Mouse (Mus musculus) right cerebral cortex, postnatal 10 days (tissue): ENCODE measurements at regions not wholly inside any gene's neighbourhood (a gene's known extent, or its start where the extent isn't known, plus 50 kb on each side); places are given as distances from the start of the nearest gene placed in this dataset.

ENCODE experiments used
- DNase-seq, 2 experiments: peaks; one replicate each; pipeline ENCODE4 v3.0.0; 2021; ENCODE audit warnings: low spot score in 2 of 2

DNA sequence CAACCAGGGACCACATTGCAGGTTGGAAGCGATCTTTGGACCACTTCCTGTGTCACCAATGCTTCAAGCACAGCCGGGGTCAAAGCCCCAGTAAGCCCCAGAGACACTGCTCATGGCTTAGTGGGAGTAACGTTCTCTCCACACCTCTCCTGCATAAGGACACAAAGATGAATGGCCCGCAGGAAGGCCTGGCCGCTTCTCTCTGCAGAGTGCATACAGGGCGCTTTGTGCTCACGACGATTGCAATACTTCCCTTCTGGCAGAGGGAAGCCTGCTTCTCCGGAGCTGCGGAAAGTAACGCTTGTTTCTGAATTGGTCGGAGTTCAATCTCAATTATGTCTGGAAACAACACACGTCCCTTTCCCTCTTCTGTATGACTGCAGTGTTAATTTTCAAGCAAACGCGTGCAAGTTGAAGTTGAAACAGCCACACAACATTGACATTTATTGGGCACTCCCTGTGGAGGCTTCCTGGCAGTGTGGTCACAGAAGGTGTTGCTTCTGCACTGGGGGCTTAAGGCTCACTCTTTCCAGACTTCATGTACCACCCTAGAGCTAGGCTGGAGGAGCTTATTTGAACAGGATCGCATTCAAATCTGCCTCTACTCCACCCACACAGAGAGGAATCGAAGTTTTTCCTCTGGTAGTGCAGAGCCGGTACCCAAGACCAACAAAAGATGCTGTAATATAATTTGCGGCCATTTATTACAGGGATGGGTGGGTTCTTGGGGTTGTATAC lies 168.4 kb downstream of the Ndfip2 start:
- peak; percentile 27 to 39 for DNase-seq

DNA sequence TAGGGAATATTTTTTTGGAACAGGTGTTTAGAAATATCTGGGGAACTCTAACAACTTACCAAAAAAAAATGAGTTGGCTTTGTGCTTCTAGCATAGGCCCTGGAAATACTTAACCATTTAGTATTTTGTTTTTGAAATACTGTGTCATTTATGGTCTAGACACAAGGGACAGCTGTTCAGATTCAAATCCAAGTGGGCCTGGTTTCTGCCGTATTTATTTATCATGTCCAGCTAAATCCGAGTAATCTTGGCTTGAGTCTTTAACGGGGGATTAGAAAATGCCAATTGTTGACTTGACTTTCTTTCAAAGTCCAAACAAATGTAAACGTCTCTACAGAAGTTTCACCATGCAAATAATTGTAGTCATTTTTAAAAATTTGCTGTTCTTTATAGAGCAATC lies 159.6 kb downstream of the Ndfip2 start:
- DNase-seq: no peak

GRCm38 (mm10) chr14:105417458-105417960 lies 159.1 kb downstream of the Ndfip2 start:
- no peak for DNase-seq

DNA sequence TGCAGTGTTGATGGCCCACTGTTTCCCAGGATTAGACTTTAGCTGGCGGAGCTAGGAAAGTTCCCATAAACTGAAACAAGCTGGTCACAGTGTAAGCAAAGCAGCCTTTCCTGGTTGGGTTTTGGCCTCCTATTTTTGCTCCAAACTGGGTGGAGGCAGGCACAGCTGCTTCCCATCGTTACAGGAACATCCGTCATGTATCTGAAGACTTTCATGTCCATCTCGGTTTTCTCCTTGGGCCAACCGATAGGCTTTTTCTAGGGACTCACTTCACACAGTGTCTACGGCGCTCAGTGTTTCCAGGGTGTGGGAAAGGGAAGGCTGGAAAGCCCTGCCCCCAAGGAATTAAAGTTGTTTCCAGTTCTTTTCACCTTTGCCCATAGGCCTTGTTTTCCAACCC lies 158.6 kb downstream of the Ndfip2 start:
- DNase-seq: no peak

GRCm38 (mm10) chr14:105404662-105405061 lies 146.3 kb downstream of the Ndfip2 start:
- DNase-seq: no peak

DNA sequence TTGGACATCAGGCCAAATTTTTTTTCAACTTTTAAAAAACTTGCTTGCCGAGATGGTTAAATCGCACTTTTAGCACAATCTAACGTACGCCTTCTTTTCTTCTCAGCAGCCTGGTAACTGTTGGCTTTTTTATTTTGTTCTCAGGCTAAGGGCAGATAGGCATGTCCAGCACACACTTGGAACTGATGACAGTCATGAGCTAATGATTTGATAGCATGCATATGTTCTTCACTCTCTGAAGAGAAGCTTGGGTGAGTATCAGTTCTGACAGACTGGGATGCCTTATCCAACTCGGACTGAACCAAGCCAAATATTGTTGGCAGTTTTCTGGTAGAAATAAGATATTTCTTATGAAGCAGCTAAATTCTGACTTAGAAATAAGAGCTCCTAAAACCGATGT lies 145.9 kb downstream of the Ndfip2 start:
- no peak for DNase-seq

- no peak for DNase-seq
Observed at GRCm38 (mm10) chr14:105403256-105403655, 144.9 kb downstream of the Ndfip2 start.

DNA sequence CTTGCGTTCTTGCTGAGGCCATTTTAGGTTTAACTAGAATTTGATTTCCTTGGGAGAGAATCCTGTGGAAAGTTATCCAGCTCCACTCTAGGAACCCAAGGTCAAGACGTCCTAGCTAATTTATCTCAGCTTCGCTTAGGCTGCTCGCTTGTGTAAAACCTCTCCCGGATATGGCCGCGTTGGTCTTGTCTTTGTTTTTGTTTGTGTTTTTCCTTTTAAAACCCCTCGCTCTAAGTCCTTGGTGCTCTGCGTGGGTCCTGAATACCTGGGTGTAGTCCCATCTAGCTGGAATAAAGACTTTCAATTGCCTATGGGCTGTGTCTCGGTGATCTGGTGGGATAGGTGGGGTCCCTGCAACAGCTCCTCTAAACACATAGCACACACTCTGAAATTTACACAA lies 144.2 kb downstream of the Ndfip2 start:
- DNase-seq: no peak

GRCm38 (mm10) chr14:105397467-105397866 lies 139.1 kb downstream of the Ndfip2 start:
- DNase-seq: peak; percentile 66 to 77

DNA sequence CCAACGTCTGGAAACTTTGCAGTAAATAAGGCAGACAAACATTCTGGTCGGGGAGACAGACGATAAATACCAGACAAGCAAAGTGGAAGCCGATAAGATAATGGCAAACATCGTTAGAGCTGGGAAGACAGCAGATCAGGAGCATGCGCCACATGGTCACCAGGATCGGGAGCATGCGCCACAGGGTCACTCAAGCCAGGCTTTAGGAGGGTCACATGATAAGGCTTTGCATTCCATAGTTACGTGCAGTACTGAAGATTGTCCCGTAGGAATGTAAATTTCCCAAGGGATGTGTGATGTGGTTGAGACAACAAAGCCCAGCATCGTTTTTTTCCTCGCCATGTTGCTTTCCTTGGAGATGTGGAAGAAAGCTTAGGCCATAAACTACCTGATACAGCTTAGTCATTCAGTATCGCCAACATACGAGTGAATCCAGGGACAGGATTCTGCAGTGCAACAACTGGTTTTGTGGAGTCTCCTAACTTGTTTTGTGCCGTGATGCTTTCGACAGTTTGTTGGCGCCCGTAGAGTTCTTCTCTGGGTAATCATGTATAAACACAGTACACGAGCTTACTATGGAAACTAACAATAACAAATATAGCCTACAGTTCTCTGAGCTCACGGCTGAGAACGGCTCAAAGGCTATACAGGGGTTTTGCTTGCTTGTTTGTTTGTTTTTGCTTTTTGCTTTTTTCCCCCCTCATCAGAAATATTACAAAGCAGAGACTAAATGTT lies 133.9 kb downstream of the Ndfip2 start:
- peak in 1 of 2 experiments; percentile 29 for DNase-seq

DNA sequence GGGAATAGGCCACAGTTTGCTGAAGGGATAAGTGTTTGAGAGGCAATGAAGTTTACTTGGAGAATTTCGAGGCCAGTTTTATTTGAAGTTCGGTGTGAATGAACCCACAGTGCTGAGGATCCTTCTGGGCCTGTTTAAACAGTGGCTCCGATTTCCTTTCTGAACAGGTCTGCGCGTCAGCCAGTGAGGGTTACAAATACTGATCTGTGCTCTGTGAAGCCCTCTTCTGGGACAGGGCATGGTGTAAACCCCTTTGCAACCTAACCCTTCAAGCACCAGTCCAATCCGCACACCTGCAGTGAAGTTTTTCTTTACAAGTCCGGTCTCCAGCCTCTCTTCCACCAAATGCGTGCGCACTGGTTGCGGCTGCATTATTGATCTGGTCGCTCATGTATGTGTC lies 133.1 kb downstream of the Ndfip2 start:
- no peak for DNase-seq

GRCm38 (mm10) chr14:105385119-105385518 lies 126.7 kb downstream of the Ndfip2 start:
- no peak for DNase-seq

DNA sequence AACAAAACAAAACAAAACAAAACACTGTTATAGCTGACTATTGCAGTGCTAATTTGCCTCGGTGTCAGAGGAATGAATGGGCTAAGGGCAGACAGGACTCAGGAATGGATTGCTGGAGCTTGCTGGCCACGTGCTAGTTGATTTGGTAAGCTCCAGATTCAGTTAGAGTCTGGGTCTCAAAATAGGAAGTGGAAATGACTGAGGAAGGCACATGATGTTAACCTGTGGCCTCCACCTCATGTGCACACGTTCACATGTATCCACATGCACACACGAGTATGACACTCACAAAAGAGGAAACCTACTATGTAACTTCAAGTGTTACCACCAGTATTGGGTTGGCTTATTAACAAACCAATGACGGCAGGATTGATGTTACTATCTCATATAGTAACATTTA lies 125.0 kb downstream of the Ndfip2 start:
- DNase-seq: no peak

GRCm38 (mm10) chr14:105380101-105380500 lies 121.7 kb downstream of the Ndfip2 start:
- no peak for DNase-seq

DNA sequence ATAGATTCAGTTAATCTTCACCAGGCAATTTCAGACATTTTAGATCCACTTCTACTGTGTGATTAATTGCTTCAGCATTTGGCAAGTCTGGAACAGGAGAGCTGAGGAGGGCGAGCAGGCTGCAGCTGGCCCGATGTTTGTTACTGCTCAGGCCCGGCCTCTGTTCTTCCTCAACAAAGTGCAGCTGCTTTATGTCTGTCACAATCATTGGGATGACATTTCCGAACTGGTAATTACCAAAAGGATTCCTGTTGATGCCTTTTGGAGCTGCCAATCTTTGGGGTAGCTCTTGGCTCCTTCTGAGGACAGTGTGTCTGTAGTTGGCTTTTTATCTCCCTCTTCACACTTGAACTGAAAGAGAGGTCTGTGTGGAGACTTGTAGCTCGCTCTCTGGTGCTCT lies 119.4 kb downstream of the Ndfip2 start:
- peak in 1 of 2 experiments; percentile 28 for DNase-seq

DNA sequence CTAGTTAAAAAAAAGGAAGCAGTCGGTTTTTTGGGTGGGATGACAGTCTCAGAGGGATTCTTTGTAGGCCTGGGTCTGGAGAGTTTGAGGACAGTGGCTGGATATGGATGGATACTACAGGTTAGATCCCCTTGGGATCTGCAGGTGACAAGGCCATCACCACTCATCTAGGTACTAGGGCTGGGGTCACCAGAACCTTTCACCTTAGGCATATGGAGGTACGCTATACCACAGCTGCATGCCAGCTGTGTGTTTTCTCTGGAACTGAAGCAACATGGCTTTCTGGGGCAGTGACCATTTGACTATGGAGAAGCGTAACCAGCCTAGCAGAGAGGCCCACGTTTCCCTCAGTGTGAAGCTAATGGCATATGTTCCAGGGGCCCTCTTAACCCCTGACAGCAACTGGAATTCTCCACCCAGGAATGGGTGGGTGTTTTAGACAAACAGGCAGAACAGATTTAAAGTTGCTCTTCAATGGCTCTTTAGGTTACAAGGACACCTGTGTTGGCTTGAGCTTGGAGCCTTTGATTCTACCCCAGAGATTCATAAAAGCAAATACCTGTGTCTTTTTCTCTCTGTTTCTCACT lies 118.8 kb downstream of the Ndfip2 start:
- DNase-seq: no peak

DNA sequence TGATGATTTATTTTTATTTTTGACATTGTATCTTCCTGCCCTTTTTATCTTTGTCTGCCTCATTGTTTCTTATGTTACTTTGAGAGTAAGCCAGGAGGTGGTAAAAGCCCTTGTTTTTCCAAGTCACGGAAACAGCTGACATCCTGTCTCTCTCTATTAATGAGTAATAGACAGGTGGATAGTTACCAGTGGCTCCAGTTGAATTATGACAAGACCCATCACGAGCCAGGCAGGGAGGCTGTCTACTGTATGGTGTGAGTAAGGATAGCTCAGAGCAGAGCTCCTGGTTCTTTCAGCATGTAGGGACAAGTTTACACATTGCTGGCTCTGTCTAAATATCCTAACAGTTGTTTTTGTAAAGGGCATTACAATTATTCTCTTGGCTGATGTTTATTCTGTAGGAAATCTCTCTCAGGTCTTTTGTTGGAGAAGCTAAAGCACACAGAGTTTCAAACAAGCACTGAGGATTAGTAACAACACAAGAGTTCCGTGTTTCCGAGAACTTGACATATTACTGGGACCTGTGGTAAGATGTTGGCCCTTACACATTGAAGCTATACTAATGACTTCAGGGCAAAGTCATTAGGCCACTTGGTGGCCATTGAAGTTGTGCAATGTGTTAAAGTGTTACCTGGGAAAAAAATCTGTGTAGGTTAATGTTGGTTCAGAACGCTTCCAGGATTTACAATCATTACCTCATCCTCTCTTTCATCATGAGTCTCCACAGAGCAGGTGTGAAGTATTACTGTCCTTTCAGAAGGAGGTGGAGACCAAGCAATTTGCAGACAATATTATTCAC lies 111.5 kb downstream of the Ndfip2 start:
- DNase-seq: no peak

- DNase-seq: no peak
Observed at GRCm38 (mm10) chr14:105360530-105360929, 102.2 kb downstream of the Ndfip2 start.

GRCm38 (mm10) chr14:105359829-105360228 lies 101.5 kb downstream of the Ndfip2 start:
- DNase-seq: no peak
